Mouse (Mus musculus): ENCODE results near the gene Col12a1.

Gene Col12a1

DNA sequence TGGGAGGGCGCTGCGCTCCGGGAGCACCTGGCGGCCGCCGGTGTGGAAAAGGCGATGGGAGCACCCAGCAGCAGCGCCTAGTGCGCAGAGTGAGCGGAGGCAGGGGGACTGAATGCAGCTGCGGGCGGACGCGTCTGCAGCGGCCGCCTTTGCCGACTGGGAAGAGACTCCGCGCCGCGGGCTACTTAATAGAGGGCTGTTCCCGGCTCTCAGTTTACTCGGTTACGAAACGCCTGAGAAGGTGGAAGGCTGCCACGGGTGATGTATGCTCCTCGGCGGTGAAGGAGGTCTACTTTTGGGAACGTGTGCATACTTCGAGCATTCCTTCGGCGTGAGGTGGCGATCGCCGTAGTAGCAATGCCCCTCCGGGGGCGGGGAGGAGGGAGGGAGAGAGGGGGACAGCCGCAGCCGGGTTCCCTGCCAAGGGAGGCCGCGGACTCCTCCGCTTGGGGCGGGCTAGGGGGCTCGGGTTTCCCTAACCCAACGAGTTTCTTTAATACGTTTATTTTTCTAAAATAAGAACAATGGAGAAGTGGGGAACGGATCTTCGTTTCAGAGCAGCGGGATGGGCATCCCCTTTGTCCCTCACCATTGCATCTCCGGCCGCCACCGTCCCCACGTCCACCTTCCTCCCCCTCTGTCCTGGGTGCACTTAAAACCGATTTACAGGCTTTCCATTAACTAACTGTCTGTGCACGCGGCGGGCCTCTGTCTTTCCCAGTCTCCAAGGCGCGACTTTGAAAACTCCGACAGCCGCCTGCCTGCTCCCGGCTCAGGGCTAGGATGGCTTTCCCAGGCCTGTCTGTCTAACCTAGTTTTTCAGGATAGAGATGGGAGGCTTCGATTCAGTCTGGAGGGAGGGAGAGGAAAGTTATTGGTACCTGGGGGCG is at the start of gene Col12a1:
Gene Col12a1, minus strand, starts transcription at position 351 of the 890 bp plus-strand sequence.
- no peak for DNase-seq (ENCODE audit: low spot score)

DNA sequence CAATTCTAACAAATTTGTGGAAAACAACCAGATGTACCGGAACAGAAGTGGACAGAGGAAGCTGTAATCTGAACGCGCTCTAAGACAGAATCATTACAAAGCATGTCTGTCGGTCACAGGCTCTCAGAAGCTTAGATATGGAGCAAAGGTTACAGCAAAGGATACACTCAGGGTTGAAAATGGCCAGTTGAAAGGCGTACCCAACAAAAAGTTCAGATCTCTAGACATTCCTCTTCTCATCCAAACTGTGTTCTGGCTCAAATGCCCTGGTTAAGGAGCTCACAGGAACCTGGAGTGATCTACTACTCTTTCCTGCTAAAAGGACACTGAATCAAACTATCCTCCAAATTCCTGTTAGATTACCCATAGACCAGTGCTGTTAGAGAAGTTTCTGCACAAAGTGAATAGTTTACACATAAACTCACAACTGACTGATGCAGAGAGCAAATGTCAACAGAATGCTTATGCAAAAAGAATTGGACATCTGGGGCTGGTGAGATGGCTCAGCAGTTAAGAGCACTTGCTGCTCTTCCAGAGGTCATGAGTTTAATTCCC is 48.4 kb upstream of the Col12a1 start:
- no peak for DNase-seq (ENCODE audit: low spot score)

DNA sequence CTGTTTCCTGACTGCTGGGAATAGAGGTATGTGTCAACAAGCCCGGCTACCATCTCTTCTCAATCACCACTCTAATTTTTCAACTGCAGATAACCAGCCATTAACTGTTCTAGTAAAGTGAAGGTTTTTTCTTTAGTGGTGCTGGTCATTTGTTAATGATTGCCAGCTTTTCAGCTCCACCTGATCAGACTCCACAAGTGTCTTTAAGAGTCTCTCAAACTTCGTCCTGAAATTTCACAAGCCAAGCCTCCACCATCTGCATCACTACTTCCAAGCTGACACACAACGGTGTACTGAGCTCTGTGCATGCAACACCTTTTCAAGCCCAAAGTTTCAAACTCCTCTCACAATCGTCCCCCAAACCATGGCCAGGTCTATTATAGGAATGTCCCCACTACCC is 46.7 kb upstream of the Col12a1 start:
- DNase-seq (ENCODE audit: low spot score): no peak

DNA sequence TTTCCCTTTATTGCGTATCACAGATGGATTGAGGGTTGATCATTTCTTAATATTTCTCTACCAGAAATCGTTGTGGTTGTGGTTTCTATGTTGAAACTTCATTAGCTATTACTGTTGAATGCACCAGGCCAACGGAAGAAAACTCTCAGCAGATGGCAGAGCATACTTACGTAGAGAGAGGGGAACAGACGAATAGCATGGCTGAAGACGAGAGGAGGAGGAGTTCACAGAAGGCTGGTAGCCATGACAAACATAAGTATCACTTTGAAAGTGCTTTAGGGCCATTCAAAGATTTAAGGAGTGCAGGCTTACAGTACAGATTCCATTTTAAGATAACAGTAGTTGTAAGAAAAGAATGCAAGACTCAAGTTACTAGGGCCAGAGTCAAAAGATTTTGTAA is 43.9 kb upstream of the Col12a1 start:
- DNase-seq (ENCODE audit: low spot score): no peak

DNA sequence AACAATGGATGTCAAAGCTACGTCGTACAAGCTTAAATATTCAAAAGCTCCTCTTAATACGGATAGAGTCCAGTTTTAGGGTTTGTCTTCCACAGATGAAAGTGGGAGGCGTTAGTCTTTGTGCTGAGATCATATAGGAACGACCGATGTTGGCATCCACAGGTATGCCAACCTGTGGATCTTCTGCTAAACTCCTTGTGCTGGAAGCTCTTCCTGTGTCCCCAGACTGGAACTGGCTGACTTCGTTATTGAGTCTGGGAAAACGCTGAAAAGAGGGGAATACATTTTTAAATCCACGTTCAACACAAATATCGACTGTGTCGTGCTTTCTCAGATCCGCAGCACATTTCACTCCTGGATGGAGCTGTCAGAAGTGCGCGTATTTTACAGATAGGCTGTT is 41.4 kb upstream of the Col12a1 start:
- DNase-seq (ENCODE audit: low spot score): no peak

DNA sequence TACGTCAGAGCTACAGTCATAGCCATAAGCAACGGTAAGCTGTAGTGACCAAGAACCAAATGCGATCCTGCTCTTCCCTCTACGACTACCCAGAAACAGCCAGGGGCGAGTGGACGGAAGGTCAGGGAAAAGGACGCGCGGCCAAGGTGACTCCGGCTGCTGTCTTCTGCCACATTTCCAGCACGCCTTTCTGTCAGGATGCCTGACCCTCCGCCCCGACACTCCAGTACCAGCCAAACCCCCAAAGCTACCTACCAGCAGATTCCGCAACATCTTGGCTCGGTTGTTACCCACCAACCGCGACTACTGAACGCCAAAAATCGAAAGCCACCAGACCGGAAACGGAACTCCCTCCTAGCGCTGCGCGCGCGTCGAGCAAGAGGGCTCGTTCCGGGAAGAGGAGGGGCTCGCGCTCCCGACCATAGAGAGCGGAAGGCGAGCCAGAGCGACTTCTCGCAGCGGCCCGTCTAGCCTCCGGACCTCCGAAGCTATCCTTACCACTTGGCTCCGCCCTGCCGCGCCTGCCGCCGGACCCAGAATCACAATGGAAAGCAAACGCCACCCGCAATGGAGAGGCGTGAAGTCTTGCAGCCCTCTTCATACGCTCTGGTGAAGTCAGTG is 40.9 kb upstream of the Col12a1 start, which contains the start of gene Cox7a2:
Gene Cox7a2, minus strand, starts transcription at position 494 of the 621 bp plus-strand sequence.
- peak; percentile 88 for DNase-seq (ENCODE audit: low spot score)

DNA sequence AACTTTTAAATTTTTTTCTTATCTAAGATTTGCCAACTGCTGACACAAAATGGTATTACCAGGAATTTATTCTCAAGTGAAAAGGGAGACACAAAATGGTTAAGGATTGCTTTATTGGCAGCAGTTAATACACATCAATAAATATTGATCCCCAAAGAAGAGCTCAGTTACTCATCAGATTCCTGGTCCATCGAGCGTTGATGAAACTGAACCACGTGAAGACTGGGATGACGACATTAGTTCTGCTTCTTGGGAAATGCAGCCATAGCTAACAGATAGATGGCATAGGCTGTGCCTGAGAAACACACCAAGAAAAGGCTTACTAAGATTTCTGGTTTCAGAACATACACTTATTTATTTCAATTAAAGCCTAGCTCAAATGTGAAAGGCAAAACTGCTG is 36.7 kb upstream of the Col12a1 start:
- no peak for DNase-seq (ENCODE audit: low spot score)

DNA sequence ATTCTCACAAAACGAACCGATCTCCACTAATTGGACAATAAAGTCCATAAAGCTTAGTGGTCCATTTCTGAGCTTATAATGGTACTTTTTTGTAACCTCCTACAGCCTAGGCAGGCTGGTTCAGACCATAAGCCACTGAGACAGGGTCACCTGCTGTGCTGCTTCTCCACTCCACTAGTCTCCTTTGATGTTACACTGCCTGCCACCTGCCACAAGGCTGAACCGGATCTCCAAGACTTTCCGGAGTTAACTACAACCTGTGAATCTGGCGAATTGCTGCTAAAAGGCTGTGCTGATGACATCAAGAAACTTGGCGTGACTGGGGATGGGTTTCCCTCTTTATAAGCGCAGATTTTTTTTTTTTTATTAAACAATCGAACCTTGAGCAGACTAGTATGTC is 33.2 kb upstream of the Col12a1 start:
- DNase-seq (ENCODE audit: low spot score): no peak

DNA sequence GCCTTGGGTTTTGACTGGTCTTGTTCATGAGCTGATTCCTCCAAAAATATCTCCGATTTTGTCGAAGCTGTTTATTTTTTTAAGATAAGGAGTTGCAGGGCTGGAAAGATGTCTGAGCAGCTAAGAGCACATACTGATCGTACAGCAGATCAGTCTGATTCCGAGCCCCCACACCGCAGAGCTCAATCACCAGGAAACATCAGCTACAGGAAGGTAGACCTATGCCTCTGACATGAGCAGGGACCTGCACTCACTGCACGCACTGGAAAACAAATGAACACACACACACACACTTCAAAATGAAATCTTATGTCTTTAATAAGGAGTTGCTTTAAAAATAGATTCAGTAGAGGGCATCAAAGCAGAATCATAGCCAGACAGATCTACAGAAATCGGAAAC is 32.1 kb upstream of the Col12a1 start:
- no peak for DNase-seq (ENCODE audit: low spot score)

DNA sequence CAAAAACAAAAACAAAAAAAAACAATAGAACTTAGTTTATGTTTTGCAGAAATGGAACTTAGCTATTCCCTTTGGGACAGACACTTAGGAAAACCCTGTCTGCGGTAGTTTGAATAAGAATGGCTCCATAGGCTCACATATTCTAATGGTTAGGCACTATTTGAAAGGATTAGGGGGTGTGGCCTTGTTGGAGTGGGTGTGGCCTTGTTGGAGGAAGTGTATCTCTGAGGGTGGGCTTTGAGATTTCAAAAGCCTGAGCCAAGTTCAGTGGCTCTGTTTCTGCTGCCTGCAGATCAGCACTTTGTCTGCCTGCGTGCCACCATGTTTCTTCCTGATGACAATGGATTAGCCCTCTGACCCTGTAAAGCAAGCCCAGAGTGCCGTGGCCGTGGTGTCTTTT is 26.4 kb upstream of the Col12a1 start:
- DNase-seq (ENCODE audit: low spot score): no peak

DNA sequence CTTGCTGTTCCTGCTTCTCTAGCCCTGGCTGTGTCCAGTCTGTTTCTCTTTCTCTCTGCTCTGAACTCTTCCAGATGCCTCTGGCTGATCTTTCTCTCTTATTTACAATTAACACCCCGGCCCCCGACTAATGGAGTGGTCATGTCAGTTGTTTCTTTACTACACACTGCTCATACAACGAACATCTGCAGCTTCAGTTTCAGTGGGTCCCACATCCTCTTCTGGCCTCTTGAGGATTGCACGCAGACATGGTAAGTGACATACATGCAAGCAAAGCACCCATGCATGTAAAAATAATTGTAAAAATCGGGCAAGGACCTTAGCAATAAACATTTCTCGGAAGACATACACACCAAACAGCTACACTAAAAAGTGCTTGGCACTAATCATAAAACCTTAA is 17.0 kb upstream of the Col12a1 start:
- no peak for DNase-seq (ENCODE audit: low spot score)

DNA sequence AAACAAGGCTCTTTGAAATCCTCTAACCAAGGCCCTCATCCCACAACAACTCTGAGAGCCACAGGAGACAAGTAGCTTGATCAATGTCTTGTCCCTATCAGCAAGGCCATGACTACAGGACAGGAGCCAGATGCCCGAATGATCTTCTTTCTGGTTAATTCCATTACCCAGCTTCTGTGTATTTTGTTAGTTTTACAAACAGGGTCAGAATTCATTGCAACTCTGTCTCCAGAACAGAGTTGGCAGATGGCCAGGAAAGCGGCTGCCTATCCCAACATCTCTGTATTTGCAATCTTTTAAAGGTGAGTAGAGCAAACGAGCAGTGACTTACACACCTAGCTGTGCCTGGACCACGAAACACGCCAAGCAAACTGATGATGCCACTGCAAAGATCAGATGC is 11.7 kb upstream of the Col12a1 start:
- DNase-seq (ENCODE audit: low spot score): no peak

DNA sequence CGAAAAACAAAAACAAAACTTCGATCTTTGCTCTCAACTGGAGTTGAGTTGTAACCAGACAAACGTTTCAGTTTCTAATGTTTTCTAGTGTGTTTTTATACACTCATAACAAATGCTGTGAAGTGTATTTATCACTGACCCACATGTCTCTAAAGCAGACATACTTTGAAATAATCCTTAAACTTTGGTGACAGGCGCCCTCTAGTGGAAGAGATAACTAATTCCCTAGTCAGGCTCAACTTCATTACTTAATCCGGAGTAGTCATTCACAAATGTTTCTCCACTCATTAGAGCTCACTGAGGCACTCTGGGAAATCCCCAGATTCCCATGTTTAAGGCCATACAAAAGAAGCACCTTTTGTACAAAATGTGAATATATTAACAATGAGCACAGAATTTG is 4.5 kb upstream of the Col12a1 start:
- DNase-seq (ENCODE audit: low spot score): no peak

DNA sequence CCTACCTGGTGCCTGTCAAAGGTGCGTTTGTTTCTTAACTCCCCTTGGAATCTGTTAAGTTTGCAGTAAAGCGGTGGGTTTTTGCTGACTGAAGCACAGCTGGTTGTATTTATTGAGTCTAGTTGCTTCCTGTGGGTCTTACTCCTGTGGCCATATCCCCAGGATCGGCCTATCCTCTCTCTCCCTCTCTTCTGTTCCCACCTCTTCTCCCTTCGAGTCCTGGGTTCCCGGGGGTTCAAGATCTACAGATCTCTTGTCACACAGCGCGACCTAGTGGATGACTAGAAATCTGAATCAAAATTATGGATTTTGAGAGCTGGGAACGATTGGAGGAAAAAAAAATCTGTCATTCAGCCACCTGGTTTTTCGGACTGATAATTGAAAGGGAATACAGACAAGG is 2.4 kb upstream of the Col12a1 start:
- no peak for DNase-seq (ENCODE audit: low spot score)

DNA sequence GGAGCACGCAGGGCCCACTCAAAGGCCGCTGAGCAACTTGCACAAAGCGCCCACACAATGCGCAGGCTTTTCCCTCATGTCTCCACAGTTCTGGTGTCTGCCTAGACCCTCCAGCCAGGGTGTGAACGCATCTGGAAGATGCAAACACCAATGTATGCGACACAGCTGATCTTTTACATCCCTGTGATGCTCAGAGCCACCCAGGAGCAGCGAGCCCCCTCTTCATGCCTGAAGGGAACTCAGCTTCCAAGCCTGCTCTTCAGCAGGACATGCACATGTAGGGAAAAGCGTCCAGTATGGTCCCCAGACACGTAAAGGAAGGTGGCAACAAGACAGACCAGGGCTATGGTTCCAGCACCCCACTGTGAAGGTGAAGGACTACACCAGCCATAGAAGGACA is 1.5 kb upstream of the Col12a1 start:
- no peak for DNase-seq (ENCODE audit: low spot score)

DNA sequence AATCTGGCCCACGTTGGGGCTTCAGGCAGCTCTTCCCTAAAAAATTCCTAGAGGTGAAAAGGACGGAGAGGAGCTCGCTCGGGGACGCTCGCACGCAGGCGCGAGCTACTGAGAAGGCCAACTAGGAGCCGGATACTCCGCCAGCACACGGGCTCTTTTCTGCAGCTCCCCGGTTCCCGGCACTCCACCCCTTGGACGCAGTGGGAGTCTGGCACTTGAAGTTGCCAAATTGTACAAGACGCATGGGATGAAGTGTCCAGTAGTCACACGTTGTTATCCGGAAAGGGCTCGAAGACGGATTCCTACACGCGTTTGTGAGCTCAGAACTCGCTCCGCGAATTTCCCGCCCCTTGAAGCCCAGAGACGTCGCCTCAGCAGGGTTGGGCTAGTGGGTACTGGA is 820 bp upstream of the Col12a1 start:
- no peak for DNase-seq (ENCODE audit: low spot score)

DNA sequence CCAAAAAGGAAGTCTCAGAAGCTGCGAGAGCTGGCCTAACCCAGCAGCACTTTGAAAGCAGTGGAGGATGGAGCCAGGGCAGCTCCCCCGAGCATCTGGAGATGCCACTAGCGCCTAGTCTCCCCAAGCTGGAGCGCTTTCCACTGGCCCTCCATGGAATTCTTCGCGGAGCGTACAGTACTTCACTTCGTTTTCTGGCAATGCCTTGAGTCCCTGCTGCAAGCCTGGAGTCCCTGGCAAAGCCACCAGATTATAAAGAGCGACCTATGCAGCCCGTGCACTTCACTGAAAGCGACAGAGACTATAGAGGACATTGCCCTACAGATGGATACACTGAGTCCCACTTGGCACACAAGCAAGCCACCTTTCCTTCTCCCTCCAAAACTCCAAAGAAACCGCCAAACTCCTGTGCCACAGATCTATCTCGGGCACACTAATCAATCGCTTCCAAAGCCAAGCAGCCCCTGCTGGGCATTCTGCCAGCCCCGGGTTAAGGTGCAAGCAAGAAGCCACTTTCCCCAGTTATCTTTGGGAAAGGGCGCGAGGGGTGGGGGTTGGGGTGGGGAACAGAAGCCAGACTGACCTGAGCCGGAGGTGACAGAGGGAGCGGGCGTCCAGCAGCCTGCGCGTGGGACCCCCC is 675 bp downstream of the Col12a1 start:
- DNase-seq (ENCODE audit: low spot score): no peak

DNA sequence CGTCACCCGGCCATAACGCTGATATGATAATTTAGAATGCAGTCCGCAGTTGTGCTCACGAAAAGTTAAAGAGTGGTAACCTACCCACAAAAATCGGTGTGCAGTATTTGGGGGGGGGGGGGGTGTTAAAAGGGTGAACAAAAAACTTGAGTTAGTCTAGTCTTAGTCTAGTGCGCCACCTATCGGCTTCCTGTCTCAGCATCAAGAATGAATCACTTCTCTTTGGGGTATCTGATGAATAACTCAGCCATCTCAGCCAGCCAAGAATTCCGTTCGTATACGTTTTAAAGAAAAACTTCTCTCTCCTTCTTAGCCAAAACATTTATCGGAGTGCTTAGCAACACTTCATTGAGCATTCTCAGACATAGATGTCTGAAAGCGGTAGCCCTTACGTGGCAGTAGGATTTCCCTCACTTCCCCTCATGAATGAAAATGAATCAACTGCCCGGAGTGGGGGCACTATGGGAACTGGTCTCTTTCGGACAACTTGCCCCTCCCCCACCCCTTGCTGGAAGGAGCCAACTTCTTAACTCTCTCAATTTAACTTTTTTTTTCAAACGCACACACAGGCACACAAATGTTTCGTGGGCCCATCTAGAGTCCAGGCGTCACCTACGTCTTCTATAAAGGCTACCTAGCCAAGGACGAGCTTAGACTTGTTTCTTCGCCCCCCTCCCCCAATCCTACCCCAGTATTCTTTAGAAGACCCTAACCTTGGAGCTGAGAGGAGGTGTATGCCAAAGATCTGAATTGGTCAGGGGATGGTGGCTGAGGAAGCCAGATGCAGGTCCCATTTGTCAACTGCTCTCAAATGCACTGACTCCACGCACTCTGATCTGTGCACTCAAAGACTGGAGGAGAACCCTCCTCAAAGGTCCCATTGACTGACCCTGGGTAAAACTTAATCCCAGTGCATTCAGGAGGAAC is 1.5 kb downstream of the Col12a1 start:
- peak; percentile 51 for DNase-seq (ENCODE audit: low spot score)

DNA sequence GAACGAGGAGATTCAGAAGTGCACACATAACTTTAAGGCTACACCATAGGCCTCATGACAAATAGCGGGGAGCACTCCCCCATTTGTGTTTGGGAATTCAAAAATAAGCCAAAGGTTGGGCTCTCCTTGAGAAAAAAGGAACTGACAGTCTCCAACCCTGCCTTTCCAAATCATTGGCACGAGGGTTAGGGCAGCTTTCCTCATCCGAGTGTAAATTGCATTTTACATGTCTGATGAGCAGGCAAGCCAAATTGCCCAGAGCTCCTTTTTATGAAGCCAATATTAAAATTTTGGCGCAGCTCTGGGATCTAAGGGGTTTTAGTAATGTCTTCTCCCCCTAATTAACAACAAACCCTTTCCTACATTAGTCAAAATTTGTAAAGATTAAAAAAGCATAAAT is 2.1 kb downstream of the Col12a1 start:
- DNase-seq (ENCODE audit: low spot score): no peak

DNA sequence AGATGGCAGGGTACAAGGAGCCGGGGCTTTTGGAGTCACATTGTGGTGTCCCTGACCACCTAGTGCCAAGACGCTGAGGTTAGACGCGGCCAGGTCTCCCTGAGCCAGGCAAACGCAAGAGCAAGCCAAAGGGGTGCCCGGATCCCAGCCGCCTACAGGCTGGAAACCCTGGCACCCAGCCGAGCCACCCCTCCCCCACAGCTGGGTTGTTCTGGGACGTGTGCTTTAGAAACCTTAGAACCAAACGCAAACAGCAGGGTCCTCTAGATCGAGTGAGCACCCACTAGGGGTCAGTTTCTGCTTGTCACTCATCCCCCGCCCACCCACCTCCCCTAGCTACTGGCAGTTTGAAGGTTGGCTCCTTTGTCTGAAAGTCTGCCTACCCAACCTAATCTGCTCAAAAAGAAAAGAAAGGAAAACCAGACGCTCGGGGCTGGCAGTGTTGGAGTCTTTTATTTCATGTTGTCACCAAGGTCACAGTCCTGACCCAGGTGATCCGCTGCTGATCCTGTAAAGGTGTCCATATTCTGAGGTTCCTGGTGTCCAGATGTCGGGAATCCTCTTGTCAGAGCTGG is 4.1 kb downstream of the Col12a1 start:
- no peak for DNase-seq (ENCODE audit: low spot score)

DNA sequence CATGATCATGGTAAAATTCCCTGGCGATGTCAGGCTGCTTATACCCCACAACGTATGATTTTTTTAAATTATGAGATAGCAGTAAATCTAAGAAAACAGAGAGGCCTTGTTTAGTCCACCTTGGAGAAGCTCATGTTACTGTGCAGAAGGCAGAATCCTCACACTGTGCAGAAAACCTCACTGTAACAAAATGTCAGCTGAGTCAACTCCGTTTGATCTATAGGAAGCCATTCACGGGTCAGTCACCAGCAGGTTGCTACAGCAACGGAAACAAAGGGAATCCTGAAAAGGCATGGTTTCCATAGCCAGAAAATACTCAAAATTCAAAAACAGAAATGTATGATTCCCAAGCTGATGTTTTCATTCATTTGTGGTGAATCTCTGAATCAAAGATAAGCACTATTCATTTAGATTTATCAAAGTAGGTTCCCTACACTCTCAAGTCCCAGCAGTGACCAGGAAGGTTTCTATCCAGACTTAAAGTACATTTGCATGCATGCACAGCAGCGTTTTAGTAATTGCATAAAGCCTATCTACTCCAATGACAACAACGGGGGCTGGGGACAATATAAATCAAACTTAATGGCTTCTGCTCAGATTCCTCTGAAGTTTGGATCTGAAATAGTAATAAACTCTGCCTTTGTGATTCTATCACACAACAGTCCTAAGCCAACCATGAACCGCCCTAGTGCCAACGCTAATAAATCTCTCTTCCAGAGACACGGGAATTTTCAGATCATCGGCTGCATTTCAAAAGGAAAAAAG is 28.7 kb downstream of the Col12a1 start:
- no peak for DNase-seq (ENCODE audit: low spot score)
